Mouse (Mus musculus): ENCODE results near the gene Zfp593. TPM values are rescaled to one million over a fixed set of nuclear protein-coding genes. Genes with fewer than 3 reads are reported as not detected.

The Zfp593 gene
- total RNA-seq, 2 experiments from 2014 or later = 11.1 to 12.5 TPM

- no peak for DNase-seq (ENCODE audit: low spot score in 2 of 2)
Observed at GRCm38 (mm10) chr4:134257198-134258009, 12.0 kb upstream of the Zfp593 start.

GRCm38 (mm10) chr4:134256407-134257197, 11.2 kb upstream of the Zfp593 start:
- no peak for DNase-seq (ENCODE audit: low spot score in 2 of 2)

- no peak for DNase-seq (ENCODE audit: low spot score in 2 of 2)
Observed at GRCm38 (mm10) chr4:134255854-134256253, 10.5 kb upstream of the Zfp593 start.

- DNase-seq (ENCODE audit: low spot score in 2 of 2) = no peak
Observed at GRCm38 (mm10) chr4:134254835-134255234, 9.4 kb upstream of the Zfp593 start.

GRCm38 (mm10) chr4:134253722-134254324, 8.4 kb upstream of the Zfp593 start, which contains the start of gene Grrp1:
TSS of gene Grrp1 (minus strand) at chr4:134254106.
- DNase-seq (ENCODE audit: low spot score in 2 of 2) = peak in 1 of 2 experiments; percentile 6

- DNase-seq (ENCODE audit: low spot score in 2 of 2) = no peak
Observed at GRCm38 (mm10) chr4:134252911-134253721, 7.7 kb upstream of the Zfp593 start.

- DNase-seq (ENCODE audit: low spot score in 2 of 2) = peak in 1 of 2 experiments; percentile 8
Observed at GRCm38 (mm10) chr4:134252131-134252910, 6.9 kb upstream of the Zfp593 start.

- peak; percentile 44 to 59 for DNase-seq (ENCODE audit: low spot score in 2 of 2)
Observed at GRCm38 (mm10) chr4:134251241-134252130, 6.1 kb upstream of the Zfp593 start.

GRCm38 (mm10) chr4:134250930-134251240, 5.5 kb upstream of the Zfp593 start:
- DNase-seq (ENCODE audit: low spot score in 2 of 2) = peak in 1 of 2 experiments; percentile 7

- peak in 1 of 2 experiments; percentile 6 for DNase-seq (ENCODE audit: low spot score in 2 of 2)
Observed at GRCm38 (mm10) chr4:134250116-134250929, 4.9 kb upstream of the Zfp593 start.

GRCm38 (mm10) chr4:134249651-134250050, 4.3 kb upstream of the Zfp593 start:
- DNase-seq (ENCODE audit: low spot score in 2 of 2) = peak; percentile 85

GRCm38 (mm10) chr4:134246719-134247258, 1.4 kb upstream of the Zfp593 start, which contains the start of gene Gm30191:
TSS of gene Gm30191 (plus strand) at chr4:134246935.
- no peak for DNase-seq (ENCODE audit: low spot score in 2 of 2)

- DNase-seq (ENCODE audit: low spot score in 2 of 2) = peak in 1 of 2 experiments; percentile 8
Observed at GRCm38 (mm10) chr4:134246256-134246655, 864 bp upstream of the Zfp593 start.

- no peak for DNase-seq (ENCODE audit: low spot score in 2 of 2)
Observed at GRCm38 (mm10) chr4:134243516-134244250, 1.7 kb downstream of the Zfp593 start, which contains the start of gene E130218I03Rik. TSS of gene E130218I03Rik (plus strand) at chr4:134243662.

GRCm38 (mm10) chr4:134238686-134239085, 6.7 kb downstream of the Zfp593 start:
- DNase-seq (ENCODE audit: low spot score in 2 of 2) = no peak

GRCm38 (mm10) chr4:134238279-134238651, 7.1 kb downstream of the Zfp593 start, which contains the start of gene Cnksr1:
TSS of gene Cnksr1 (minus strand) at chr4:134238399.
- peak; percentile 46 to 60 for DNase-seq (ENCODE audit: low spot score in 2 of 2)

All from layer of hippocampus, postnatal 10 days (tissue).